Mouse (Mus musculus) embryonic facial prominence, embryonic 10.5 days (tissue): ENCODE measurements around the gene Aacs. TPM values are rescaled to one million over a fixed set of nuclear protein-coding genes. Genes with fewer than 3 reads are reported as not detected.
A peak's percentile ranks its signal among the peaks of the same experiment; 100 is the strongest.
"Not testable (repeated sequence)": the region's sequence is repeated elsewhere in the genome, so short reads cannot be mapped to it uniquely, and the experiment has no call there.

Experiments
- DNase-seq: peaks from one replicate; pipeline ENCODE4 v3.0.0-alpha.2; 2017; ENCODE audit warnings: low spot score
- H3K27ac ChIP-seq: fragments of 300-500 bp; sonication (generic); replicated peaks from 2 replicates; pipeline ENCODE4 v1.5.1; 2016; ENCODE audit warnings: mild to moderate bottlenecking
- H3K27me3 ChIP-seq: fragments of 300-500 bp; sonication (generic); replicated peaks from 2 replicates; pipeline ENCODE4 v1.6.1; 2016; ENCODE audit warnings: low read depth, mild to moderate bottlenecking; ENCODE audit not compliant: poor library complexity, severe bottlenecking
- H3K36me3 ChIP-seq: fragments of 300-500 bp; sonication (generic); replicated peaks from 2 replicates; pipeline ENCODE4 v1.6.1; 2016; ENCODE audit warnings: mild to moderate bottlenecking, moderate library complexity
- H3K4me1 ChIP-seq: fragments of 300-500 bp; sonication (generic); 2 replicates; pipeline ENCODE4 v1.6.1; 2016
- H3K4me3 ChIP-seq: fragments of 300-500 bp; sonication (generic); 2 replicates; pipeline ENCODE4 v1.5.1; 2016; ENCODE audit warnings: mild to moderate bottlenecking, moderate library complexity
- H3K9me3 ChIP-seq: fragments of 300-500 bp; sonication (generic); 2 replicates; pipeline ENCODE4 v1.6.1; 2016; ENCODE audit warnings: mild to moderate bottlenecking
- WGBS: fragments of 180-500 bp; shearing (Covaris S2); methylation state at CpG from one replicate; pipeline ENCODE4 v1.1.7; 2016; 5-methylcytosine and 5-hydroxymethylcytosine counted together
- polyA plus RNA-seq: library from polyadenylated mRNA; unstranded; fragments of >200 nt; fragmentation: Nextera tagmentation; extraction: Ambion mirVana; gene quantifications from 2 replicates; pipeline ENCODE4 v1.2.1, GENCODE M21; 2016

Aacs gene
- polyA plus RNA-seq, 1 experiment from 2014 or later, result 51.2 TPM

GRCm38 (mm10) chr5:125486088-125486487, 10.5 kb downstream of the Aacs start:
- H3K9me3 ChIP-seq, result no peaks in the 10 kb centered on the region
- H3K27ac ChIP-seq, result no peak overlapping the region
- peaks cover 13% of the 10 kb centered on the region for H3K4me1 ChIP-seq
- WGBS, result 92% methylated on average over 1 of the region's 1 CpGs
- no peak overlapping the region for H3K4me3 ChIP-seq
- peaks cover 87% of the 10 kb centered on the region for H3K36me3 ChIP-seq
- H3K27me3 ChIP-seq, result no peaks in the 10 kb centered on the region
- DNase-seq, result no peak

GRCm38 (mm10) chr5:125487375-125488115, 11.9 kb downstream of the Aacs start:
- Histone ChIP-seq H3K27ac (peak overlapping the region; percentile 55), H3K36me3 (peaks cover 88% of the 10 kb centered on the region), H3K4me3 (no peak overlapping the region), H3K9me3 (no peaks in the 10 kb centered on the region), H3K27me3 (no peaks in the 10 kb centered on the region), H3K4me1 (peaks cover 13% of the 10 kb centered on the region)
- DNase-seq, result no peak
- WGBS, result 75% methylated on average over 11 of the region's 11 CpGs

GRCm38 (mm10) chr5:125488116-125488455, 12.5 kb downstream of the Aacs start:
- Histone ChIP-seq H3K27ac (no peak overlapping the region), H3K27me3 (no peaks in the 10 kb centered on the region), H3K4me1 (peaks cover 13% of the 10 kb centered on the region), H3K36me3 (peaks cover 88% of the 10 kb centered on the region), H3K9me3 (no peaks in the 10 kb centered on the region), H3K4me3 (no peak overlapping the region)
- peak; percentile 34 for DNase-seq
- WGBS, result 75% methylated on average over 4 of the region's 4 CpGs

- WGBS, result 90% methylated on average over 5 of the region's 5 CpGs
- not testable (repeated sequence) for DNase-seq, H3K27me3 ChIP-seq, H3K4me3 ChIP-seq, H3K27ac ChIP-seq, H3K9me3 ChIP-seq
- Histone ChIP-seq H3K36me3 (peaks cover 83% of the 10 kb centered on the region), H3K4me1 (peaks cover 13% of the 10 kb centered on the region)
Observed at GRCm38 (mm10) chr5:125488953-125489352, 13.3 kb downstream of the Aacs start.

GRCm38 (mm10) chr5:125491107-125491506, 15.5 kb downstream of the Aacs start:
- 91% methylated on average over 10 of the region's 10 CpGs for WGBS
- H3K27ac ChIP-seq, result no peak overlapping the region
- H3K4me3 ChIP-seq, result no peak overlapping the region
- no peaks in the 10 kb centered on the region for H3K9me3 ChIP-seq
- DNase-seq, result no peak
- no peaks in the 10 kb centered on the region for H3K27me3 ChIP-seq
- peaks cover 85% of the 10 kb centered on the region for H3K36me3 ChIP-seq
- H3K4me1 ChIP-seq, result peaks cover 13% of the 10 kb centered on the region

GRCm38 (mm10) chr5:125492379-125493092, 16.9 kb downstream of the Aacs start:
- DNase-seq, result no peak
- Histone ChIP-seq H3K36me3 (peaks cover 76% of the 10 kb centered on the region), H3K27me3 (no peaks in the 10 kb centered on the region), H3K27ac (no peak overlapping the region), H3K4me3 (no peak overlapping the region), H3K4me1 (peaks cover 8% of the 10 kb centered on the region; the same call in 1 of the 2 replicates), H3K9me3 (no peaks in the 10 kb centered on the region)
- 61% methylated on average over 17 of the region's 17 CpGs for WGBS

- DNase-seq, result no peak
- Histone ChIP-seq H3K4me1 (peaks cover 6% of the 10 kb centered on the region; the same call in 1 of the 2 replicates), H3K27me3 (no peaks in the 10 kb centered on the region), H3K4me3 (no peak overlapping the region), H3K36me3 (peaks cover 70% of the 10 kb centered on the region), H3K27ac (no peak overlapping the region), H3K9me3 (no peaks in the 10 kb centered on the region)
- WGBS, result 55% methylated on average over 5 of the region's 5 CpGs
Observed at GRCm38 (mm10) chr5:125493093-125493423, 17.4 kb downstream of the Aacs start.

GRCm38 (mm10) chr5:125495655-125496054, 20.0 kb downstream of the Aacs start:
- DNase-seq, result no peak
- WGBS, result 93% methylated on average over 10 of the region's 10 CpGs
- Histone ChIP-seq H3K9me3 (no peaks in the 10 kb centered on the region), H3K4me3 (no peak overlapping the region), H3K36me3 (peaks cover 68% of the 10 kb centered on the region), H3K27me3 (no peaks in the 10 kb centered on the region), H3K27ac (no peak overlapping the region), H3K4me1 (peaks cover 3% of the 10 kb centered on the region; the same call in 1 of the 2 replicates)

- Histone ChIP-seq H3K36me3 (peaks cover 63% of the 10 kb centered on the region), H3K27me3 (no peaks in the 10 kb centered on the region), H3K27ac (no peak overlapping the region), H3K4me3 (no peak overlapping the region), H3K9me3 (no peaks in the 10 kb centered on the region), H3K4me1 (peaks cover 7% of the 10 kb centered on the region; the same call in 1 of the 2 replicates)
- 66% methylated on average over 12 of the region's 12 CpGs for WGBS
- peak; percentile 68 for DNase-seq
Observed at GRCm38 (mm10) chr5:125497821-125498600, 22.4 kb downstream of the Aacs start.

- 87% methylated on average over 6 of the region's 6 CpGs for WGBS
- Histone ChIP-seq H3K36me3 (peaks cover 66% of the 10 kb centered on the region), H3K27me3 (no peaks in the 10 kb centered on the region)
Observed at GRCm38 (mm10) chr5:125501505-125501904, 25.9 kb downstream of the Aacs start.

GRCm38 (mm10) chr5:125502186-125502585, 26.6 kb downstream of the Aacs start:
- Histone ChIP-seq H3K27me3 (no peaks in the 10 kb centered on the region), H3K36me3 (peaks cover 71% of the 10 kb centered on the region), H3K4me1 (peaks cover 7% of the 10 kb centered on the region; the same call in 1 of the 2 replicates), H3K9me3 (no peaks in the 10 kb centered on the region), H3K27ac (no peak overlapping the region), H3K4me3 (no peak overlapping the region)
- WGBS, result 52% methylated on average over 3 of the region's 3 CpGs
- no peak for DNase-seq

More at GRCm38 (mm10) chr5:125501505-125501904, 25.9 kb downstream of the Aacs start:
- Histone ChIP-seq H3K27ac (no peak overlapping the region), H3K9me3 (no peaks in the 10 kb centered on the region), H3K4me3 (no peak overlapping the region), H3K4me1 (peaks cover 7% of the 10 kb centered on the region; the same call in 1 of the 2 replicates)
- DNase-seq, result no peak

- no peaks in the 10 kb centered on the region for H3K9me3 ChIP-seq
- H3K27me3 ChIP-seq, result no peaks in the 10 kb centered on the region
- no peak for DNase-seq
- H3K27ac ChIP-seq, result no peak overlapping the region
- no peak overlapping the region for H3K4me3 ChIP-seq
- H3K36me3 ChIP-seq, result peaks cover 83% of the 10 kb centered on the region
- 98% methylated on average over 6 of the region's 6 CpGs for WGBS
- peaks cover 4% of the 10 kb centered on the region; the same call in 1 of the 2 replicates for H3K4me1 ChIP-seq
Observed at GRCm38 (mm10) chr5:125503628-125504027, 28.0 kb downstream of the Aacs start.
